Mouse (Mus musculus) right cerebral cortex, postnatal 4 days (tissue): Measurements from ENCODE around the gene Prmt2.

Experiments
- DNase-seq: peaks from one replicate; pipeline ENCODE4 v3.0.0-alpha.2; 2022

The Prmt2 gene

DNA sequence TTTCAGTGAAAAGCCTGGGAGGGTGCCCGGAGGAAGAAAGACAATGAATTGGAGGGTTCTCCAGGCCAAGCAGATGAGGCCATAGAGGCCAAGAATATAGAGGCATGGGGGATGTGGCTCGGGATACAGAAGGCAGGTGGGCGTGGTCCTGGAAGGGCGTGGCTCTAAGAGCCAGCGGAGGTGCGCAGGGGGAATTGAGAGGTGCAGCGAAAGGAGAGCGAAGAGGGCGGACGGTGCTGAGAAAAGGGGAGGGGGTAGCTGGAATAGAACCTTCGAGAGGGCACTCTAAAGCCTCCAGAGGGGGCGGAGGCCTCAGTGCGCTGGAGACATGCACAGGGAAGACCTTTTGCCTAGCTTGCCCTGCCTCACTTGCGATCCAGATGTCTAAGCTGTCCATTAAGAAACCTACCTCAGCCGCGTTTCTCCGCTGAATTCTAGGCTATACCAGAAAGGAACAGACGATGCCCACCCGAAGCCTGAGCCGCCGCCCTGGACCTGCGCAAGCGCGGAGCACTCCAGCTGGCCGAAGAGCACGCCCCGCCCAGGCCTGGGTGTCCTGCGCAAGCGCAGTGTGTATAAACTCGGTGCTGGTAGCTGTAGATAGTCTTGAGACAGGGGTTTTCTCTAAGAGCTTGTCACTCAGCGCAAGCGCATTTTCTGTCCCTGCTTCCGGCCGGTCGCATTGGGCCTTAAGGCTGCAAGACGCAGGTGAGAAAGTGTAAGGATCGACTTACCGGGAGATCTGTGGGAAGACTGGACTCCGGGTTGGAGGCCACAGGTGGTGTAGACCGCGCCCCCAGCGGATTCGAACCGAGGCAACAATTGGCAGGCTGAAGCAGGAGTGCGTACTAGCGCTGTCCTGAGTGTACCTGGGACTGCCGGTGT lies at the start of gene Prmt2:
Gene Prmt2, minus strand, starts transcription at position 525 of the 885 bp plus-strand sequence.
- peak; percentile 90 for DNase-seq

DNA sequence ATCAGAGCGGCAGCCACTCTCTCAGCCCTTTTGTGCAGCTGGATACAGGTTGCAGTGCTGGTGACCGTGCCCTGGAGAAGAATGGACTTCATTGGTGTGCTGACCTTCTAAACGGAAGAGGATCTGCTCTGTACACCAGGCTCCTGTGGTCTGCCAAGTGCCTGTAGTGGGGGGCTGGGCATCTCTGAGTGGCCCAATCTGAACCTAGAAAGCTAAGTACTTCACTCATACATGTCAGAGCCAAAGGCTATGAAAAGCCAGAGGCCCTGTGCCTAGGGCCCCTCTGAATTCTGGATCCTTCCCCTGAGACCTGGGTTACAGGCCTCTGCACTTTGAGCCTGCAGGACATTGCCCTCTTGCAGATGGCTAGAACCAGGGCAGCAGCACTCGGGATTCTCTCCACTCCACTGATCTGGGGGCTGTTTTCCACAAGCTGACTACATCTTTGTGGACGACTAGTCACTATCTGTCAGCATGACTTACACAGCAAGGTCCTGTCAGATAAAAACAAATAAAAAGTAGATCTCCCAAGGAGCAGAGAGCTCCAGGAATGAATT lies 41.0 kb upstream of the Prmt2 start:
- DNase-seq = no peak

DNA sequence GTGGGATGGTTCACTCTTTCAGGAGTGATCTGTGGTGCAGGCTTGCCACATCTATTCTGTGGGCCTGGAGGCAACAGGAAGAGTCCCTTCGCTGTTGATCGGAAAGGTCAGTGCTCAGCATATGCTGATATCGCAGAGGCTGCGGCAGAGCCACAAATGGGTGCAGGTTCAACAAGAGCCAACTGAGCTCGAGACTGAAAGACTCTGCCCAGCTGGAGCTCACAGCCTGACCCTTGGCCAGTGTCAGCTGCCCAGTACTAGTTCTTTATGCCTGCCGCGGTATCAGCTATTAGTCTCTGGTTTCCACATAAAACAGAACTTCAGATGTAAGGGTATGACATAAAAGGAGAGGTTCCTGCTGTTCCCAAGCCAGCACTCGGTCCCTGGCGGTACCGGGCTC lies 37.6 kb upstream of the Prmt2 start:
- DNase-seq = no peak

DNA sequence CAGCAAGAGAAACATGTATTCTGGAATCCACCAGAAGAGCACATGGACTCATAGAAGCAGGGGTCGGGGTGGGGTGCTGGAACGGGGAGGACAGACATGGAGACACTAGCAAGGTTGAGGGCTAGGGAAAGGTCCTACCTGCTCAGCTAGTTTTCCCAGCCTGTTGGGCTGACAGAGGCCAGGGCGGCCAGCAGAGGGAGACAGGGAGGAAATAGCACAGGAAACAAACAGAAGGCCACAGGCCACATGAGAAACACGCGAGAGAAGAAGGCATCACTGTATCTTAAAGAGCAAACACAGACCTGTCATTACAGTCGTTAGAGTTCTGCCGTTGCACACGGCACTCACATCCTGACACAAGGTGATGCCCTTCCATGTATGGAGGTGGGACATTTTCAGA lies 33.6 kb upstream of the Prmt2 start:
- DNase-seq = peak; percentile 37

DNA sequence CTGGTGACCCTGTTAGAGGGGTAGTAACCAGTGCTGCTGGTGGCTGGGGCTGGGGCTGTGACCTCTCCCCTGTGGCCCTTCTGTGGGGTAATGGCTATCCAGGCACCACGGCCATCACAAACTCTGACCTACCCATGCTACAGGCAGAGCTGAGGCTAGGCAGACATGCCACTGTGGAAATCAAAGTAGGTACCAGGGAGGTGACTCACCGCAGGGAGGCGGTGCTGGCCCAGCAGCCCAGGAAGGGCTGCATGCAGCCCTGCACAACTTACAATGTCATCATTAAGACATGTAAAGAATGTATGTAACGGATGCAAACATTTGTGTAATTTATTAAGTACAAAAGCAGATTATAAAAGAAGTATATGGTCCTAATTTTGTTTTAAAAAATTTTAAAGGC lies 24.8 kb upstream of the Prmt2 start:
- no peak for DNase-seq

DNA sequence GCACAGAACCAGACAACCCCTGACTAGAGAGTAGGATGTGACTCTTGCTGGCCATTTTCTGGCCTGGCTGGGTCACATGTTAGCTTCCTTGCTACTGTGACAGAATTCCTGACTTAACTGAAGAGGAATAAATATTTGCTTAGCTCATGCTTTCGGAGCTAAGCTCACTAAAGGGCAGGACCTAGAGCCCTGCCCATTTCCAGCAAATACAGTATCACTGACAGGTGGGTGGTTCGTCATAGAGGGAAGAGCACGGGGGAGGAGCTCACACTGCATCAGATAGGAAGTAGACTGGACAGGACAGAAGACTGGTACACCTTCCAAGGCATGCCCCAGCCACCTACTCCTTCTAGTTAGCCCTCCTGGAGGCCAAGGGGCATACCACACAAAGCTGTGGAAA lies 23.8 kb upstream of the Prmt2 start:
- DNase-seq = no peak

DNA sequence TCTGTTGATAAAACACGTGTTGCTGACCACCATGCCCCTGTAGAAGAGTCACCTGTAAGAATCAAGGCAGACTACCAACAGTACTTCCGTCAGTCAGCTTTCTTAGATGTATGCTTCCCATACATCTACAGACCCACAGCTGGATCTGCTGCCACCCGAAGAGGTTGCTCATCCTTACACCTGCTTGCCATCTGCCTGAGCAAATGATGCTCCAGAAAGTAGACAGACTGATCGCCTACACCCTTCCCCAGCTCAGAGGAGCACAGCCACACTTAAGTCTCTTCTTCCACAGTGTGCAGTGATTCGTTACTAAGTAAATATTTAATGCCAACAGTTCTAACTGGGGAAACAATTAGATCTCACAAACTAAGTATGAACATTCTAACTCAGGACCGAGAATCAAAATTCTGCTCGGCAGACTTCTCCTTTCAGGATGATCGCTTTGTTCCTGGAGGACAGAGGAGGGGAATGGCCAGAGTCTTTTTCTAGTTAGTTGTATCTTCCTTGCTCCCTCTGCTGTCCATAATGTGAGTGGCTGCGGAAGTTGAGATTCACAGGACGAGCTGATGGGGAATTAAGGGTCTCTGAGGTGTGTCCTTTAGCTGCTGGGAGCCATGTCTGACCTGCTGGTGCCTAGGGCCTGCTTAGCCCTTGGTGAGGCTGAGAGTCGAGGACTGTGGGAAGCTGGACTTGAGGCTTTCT lies 22.8 kb upstream of the Prmt2 start:
- no peak for DNase-seq

DNA sequence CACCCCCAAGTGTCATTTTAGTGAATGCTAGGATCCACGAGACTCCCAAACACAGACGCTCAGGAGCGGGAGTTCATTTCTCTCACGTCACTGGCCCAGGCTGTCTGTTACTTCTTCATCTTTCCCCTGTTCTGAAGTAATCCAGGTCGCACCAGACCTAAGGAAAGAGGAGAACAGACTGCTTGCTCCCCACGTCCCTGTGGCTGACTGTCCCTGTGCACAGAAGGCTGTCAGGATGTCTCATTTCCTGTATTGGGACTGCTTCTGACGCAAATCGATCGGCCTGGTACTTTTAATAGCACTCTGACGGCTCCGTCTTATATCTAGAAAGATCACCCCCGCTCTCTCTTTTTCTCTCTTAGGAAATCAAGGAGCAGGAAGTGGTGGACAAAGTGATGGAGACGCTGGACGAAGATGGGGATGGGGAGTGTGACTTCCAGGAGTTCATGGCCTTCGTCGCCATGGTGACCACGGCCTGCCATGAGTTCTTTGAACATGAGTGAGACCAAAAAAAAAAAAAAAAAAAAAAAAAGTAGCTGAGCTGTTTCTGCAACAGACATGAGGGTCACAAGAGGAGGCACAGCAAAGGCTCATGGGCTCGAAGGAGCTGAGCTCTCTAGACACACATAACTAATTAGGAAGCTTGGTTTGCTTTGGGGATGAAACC lies 22.0 kb upstream of the Prmt2 start:
- DNase-seq = no peak

DNA sequence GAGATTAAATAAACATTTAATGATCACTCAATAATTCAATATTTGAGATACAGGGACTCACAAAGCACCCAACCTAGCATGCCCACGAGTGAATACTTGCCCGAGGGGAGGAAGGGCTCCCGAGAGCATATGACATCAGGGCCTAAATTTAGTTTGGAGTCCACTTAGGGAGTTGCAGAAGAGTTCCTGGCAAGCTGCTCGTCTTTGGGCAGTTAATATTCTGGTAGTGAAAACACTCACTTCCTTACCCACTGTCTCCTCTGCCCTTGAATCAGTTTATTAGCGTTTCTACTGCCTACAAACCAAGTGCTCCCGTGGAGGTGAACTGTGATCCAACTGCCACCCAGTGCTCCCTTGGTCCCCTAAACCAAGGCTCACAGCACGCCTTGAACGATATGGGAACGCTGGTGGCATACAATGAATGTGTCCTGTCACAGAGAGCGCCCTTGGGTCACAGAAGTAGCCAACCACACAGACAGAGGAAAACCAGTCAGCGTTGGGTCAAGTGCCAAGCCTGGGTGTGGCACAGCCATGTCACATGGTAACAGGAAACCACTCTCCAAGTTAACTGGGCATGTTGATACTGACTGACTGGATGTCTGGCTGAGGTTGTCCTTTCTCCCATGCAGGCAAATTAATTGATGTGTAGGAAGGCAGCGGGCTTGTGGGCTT lies 20.2 kb upstream of the Prmt2 start:
- DNase-seq = no peak

DNA sequence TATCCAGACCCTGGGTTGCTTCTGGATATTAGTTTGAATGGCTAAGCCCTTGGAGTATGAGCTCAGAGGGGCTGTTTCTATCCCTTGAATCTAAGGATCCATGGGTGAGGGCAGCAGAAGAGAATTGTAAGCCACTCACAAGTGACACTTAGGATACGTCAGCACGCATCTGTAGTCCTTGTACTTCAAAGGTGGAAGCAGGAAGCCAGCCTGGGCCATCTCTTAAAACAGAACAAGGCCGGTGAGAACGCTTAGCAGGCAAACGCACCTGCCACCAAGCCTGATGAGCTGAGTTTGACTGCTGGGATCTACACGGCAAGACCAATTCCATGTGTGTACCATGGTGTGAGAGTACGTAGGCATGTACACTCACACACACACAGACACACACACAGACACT lies 19.6 kb upstream of the Prmt2 start:
- DNase-seq = no peak

DNA sequence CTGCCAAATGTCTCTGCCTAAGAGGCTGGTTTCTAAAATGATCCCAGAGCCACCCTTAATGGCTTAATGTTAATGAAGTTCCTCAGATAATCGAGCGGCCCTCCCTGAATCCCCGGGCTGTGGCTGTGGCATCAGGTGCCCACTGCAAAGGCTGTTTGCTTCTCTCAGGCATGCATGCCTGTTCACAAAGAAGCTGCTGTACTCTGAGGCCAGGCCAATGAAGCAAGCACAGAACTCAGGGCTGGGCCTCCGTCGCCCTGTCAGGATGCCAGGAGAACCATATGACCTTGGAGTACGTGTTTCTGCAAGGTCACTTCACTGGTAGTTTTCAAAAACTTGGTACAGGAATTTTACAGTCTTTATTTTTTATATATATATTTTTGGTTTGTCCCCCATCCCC lies 18.0 kb upstream of the Prmt2 start:
- no peak for DNase-seq

DNA sequence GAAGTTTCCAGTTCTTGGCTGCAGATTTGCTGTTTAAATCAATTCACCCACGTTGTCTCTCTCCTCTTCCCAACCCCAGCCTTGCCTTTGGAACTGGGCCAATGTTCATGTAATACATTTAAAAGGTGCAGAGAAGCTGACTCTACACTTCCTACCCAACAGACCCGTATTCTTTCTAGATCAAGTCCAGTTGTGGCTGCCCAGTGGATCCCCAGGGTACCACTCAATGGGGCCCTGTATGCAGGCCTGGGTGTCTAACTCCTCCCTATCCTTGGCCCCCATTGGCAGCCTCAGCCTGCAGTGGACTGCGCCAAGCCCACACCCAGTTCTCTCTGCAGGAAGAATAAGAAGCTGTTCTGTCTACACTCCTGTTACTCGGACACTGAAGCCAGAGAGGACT lies 15.9 kb upstream of the Prmt2 start, which contains the start of gene S100b:
Gene S100b, plus strand, starts transcription at position 318 of the 400 bp plus-strand sequence.
- no peak for DNase-seq

DNA sequence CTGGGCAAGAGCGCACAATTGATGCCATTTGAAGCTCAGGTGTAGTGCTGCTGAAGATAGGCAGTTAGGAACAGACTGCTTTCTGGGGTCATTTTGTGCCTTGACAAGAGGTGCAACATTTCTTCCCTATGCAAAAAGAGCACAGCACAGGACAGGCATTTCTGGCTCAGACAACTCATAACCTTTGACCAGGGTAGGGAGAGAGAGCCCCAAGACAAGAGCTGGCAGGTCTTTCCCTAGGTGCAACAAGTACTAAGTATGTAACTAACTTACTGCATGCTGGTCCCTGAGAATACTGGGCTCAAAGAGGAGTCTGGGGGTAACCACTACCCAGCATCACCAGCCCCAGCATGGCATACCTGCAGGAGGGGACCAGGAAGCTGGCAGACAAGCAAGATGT lies 15.4 kb upstream of the Prmt2 start:
- no peak for DNase-seq

DNA sequence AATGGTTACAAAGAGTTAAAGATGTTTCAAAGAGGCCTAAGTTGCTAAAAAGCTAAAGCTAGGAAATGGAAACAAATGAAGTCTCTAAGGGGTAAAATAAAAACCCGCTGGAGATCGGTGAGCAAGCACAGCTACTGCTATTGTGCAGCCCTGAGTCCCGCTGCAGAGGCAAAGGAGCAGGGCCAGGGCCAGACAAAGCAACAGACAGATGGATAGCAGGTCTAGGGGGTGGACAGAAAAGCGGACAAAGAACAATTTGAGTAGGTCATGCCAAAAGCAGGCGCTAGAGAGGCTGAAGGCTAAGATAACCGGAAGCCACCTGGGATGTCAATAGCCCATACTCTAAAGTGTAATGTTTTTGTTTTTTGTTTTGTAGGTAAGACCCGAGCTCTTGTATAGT lies 13.2 kb upstream of the Prmt2 start:
- no peak for DNase-seq

DNA sequence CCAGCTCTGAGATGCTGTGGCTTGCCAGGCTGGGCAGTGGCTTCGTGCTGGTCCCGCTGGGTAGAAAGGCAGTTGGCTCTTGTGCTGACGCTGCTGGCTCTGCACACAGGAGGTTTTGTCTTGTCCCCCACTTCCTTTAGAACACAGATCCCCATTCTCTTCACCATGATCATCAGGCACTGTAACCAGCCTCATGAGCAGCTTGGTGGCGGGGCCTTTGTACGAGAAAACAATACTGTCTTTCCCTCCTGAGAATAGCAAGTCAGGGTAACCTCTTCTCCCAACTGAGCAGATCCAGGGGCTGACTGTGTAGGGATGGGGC lies 10.9 kb upstream of the Prmt2 start:
- DNase-seq = no peak

DNA sequence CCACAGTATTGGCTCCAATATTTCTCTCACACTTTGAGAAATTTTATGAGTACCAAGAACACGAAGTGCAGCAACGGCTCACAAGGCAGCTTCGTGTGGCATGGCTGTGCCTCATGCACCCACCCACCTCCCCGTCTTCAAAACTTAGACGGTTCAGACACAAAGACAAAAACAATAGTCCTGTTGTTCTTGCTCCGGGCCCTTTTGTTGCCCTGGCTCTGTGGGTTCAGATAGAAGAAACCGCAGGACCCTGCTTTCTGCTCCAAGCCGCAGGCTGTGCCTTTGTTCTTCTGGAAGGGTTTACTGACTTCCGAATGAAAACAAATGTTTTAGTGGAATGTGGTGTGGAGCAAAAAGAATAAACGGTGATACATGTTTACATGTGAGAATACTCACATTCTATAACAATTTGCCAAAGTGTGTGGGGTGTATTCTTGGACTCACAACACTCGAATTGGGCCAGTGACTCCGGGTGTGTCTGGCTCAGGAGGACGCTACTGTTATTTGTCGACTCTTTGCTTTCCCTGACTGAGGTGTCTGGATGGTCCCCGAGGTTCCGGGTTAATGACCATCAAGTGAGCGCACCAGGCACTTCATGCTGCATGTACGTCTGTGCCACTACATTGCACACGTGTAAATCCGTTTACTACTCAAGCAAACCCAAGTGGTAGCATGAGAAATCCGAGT lies 10.4 kb upstream of the Prmt2 start:
- DNase-seq = no peak

DNA sequence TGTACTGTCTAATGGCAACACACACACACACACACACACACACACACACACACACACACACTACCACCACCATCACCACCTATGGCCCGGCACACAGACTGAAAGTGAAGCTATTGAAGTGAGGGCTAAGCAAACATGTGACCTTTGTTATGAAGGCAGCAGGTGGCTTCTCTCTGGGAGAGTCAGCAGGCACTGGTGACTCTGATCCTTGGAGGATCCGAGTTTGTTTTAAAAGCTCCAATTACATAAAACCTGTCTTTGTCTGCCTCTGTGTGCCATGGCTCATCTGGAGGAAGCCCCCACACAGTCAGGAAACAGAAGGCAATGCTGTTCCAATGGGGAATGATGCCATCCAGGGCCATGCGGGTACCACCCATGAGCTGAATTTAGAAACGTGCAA lies 8.9 kb upstream of the Prmt2 start:
- no peak for DNase-seq

DNA sequence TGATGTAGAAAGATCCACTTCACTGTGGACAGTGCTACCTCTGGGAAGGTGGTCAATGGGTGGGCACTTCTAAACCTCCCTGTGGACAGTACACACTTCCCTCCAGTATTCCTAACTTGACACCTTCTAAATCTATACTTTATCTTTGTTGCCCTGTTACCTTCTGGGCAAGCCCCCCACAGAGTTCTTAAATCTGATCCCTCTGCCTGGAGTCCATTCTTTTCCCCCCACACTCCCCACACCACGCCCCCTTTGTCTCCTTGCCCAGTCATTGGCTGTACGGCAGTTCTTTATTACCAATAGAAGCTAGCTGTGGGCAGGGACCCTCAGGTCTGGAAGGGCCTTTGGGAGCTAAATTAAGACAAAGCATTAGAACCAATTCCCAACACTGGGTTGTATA lies 7.4 kb upstream of the Prmt2 start:
- no peak for DNase-seq

DNA sequence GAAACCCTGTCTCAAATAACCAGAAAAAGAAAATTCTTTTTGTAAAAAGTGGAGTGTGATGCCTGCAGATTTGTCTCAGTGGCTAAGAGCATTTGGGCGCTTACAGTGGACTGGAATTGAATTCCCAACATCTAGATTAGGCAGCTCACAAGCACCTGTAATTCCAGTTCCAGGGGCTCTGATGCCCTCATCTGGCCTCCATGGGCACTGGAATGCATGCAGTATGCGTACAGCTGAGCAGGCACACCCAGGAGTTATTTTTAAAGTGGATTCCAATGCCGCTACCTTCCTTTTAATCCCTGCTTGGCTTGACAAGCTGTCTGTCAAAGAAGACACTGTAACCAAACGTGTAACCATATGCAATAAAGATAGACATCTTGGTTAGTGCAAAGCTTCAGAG lies 1.7 kb upstream of the Prmt2 start:
- DNase-seq = no peak

DNA sequence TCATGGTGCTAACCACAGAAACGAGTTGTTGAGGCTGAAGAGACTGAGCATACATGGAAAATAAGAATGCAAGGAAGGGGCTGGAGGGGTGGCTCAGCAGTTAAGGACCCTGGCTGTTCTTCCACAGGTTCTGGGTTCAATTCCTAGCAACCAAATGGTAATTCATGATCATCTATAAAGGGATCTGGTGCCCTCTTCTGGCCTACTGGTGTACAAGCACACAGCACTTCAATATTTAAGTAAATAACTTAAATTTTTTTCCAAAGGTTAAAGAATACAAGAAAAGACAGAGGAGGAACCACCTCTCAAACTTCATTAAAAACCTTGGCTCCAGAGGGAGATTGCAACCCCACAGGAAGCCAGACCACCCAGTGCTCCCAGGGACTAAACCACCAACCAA lies 8.0 kb downstream of the Prmt2 start:
- DNase-seq = no peak

DNA sequence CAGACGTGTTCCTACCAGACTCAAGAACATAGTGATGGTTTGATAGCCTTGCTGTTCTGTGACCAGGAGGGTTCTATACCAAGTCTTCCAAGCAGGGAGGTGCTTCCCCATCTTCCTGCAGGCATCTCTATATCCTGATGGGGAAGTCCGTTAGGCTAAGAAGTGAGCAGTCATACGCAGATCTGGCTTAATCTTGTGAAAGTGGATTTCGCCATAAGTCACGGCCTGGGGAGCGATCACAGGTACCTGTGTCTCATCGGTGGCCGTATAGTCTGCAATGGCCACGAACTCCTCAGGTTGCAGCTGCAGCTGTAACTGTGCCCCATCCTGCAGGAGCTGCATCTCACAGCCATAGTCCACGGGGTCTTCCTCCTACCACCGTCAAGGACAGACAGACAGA lies 11.7 kb downstream of the Prmt2 start:
- no peak for DNase-seq

DNA sequence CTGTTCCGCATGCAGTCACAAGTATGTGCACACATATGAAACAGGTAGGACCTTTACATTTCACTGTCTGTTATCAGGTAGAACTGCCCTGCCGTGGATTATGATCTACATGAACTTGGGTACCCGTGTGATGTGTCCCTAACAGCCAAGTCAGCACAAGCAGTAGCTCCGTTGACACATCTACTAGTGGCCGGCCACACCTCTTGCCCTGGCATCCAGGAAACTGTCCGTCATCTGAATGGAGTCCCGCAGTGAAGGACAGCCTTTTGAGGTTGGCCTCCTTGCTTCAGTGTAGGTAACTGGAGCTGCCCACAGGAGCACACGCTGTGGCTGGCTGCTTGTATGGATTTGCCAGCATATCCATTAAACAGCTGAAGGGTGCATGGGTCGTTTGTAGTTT lies 19.4 kb downstream of the Prmt2 start:
- DNase-seq = no peak

DNA sequence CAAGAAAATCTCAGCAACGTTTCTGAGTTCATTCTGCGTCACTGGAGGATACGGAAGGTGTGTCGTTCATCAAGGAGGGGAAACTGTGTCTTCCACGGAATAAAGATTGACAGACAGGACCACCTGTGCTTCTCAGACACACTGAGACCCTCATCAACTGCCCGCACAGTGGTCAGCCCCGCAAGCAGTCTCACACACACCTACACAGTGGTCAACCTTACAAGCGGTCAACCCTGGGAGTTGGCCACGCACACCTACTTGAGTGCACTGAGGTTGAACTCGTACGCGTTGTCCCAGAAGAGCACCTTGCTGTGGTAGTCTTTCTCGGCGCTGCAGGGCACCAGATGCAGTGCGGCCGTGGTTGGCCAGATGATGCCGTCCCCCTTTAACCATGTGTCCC lies 20.6 kb downstream of the Prmt2 start:
- no peak for DNase-seq
